Mouse (Mus musculus) G1E (cell line): Measurements from ENCODE around the gene Gas2l1.

Experiments used
- CTCF ChIP-seq: IDR thresholded peaks from 2 replicates; pipeline ENCODE4 v1.5.1; 2012; ENCODE audit warnings: low read depth, low read length, inconsistent platforms, mixed read lengths
- POLR2AphosphoS5 ChIP-seq: IDR thresholded peaks from 2 replicates; pipeline ENCODE4 v1.6.1; 2012; ENCODE audit warnings: low read depth, low read length, inconsistent platforms; ENCODE audit not compliant: insufficient replicate concordance

DNA sequence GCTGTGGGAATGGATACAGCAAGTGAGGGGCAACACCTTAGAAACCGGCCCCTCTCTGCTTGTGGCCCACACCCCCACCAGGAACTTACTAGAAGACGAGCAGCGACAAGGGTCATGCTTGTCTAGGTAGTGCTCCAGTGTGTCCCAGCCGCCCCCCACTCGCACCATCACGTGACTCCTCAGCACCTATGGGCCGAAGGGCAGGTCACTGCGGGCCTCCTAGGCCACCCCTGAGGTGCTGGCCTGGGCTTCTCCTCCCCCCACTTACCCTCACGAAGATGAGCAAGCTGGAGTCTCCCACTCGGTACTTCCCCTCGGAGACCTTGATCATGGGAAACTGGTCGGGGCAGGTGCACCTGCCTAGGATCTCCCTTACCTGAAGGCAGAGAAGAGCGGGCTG, 2.8 kb downstream of the Gas2l1 start:
- no peak for TF ChIP-seq CTCF
- no peak for TF ChIP-seq POLR2AphosphoS5
